Mouse (Mus musculus): Measurements from ENCODE around the gene Axl. TPM values are rescaled to one million over a fixed set of nuclear protein-coding genes. Genes with fewer than 3 reads are reported as not detected.

Axl gene
- polyA plus RNA-seq, 1 experiment: 232 TPM

GRCm38 (mm10) chr7:25707581-25708292 lies 80.8 kb downstream of the Axl start:
- Histone ChIP-seq H3K27ac (ENCODE audit: insufficient read depth, low read length) (no peak overlapping the region), H3K4me1 (ENCODE audit: control insufficient read depth, insufficient read depth, low read length) (peaks cover 22% of the 10 kb centered on the region), H3K4me3 (ENCODE audit: insufficient read depth, low read length) (no peak overlapping the region)
- TF ChIP-seq POLR2A (IDR thresholded peaks at IDR 0.05; ENCODE audit: low read depth, low read length) (no peak), CTCF (IDR thresholded peaks at IDR 0.05; ENCODE audit: borderline replicate concordance, insufficient read depth, low read length) (no peak)

Other genes with a start within 250 kb of the Axl start
- not detected in 2 replicates for gene Ceacam2, start 248.8 kb downstream of the Axl start, polyA plus RNA-seq (2011; ENCODE audit: insufficient read length, low read depth, missing spikeins)
- gene Erich4, start 172.8 kb downstream of the Axl start, polyA plus RNA-seq (2011; ENCODE audit: insufficient read length, low read depth, missing spikeins): not detected in 2 replicates
- 8.2 and 16.7 TPM in 2 replicates for gene Dmac2, start 169.3 kb downstream of the Axl start, polyA plus RNA-seq (2011; ENCODE audit: insufficient read length, low read depth, missing spikeins)
- gene B3gnt8, start 162.1 kb downstream of the Axl start, polyA plus RNA-seq (2011; ENCODE audit: insufficient read length, low read depth, missing spikeins): 0.68 and 0.83 TPM in 2 replicates
- 15.5 and 16.4 TPM in 2 replicates for gene Bckdha, start 129.7 kb downstream of the Axl start, polyA plus RNA-seq (2011; ENCODE audit: insufficient read length, low read depth, missing spikeins)
- 21.6 and 25.3 TPM in 2 replicates for gene Exosc5, start 129.5 kb downstream of the Axl start, polyA plus RNA-seq (2011; ENCODE audit: insufficient read length, low read depth, missing spikeins)
- 0.73 TPM in 1 of 2 replicates, not detected in the other for gene Tmem91, start 113.5 kb downstream of the Axl start, polyA plus RNA-seq (2011; ENCODE audit: insufficient read length, low read depth, missing spikeins)
- 7.8 and 13.1 TPM in 2 replicates for gene B9d2, start 107.9 kb downstream of the Axl start, polyA plus RNA-seq (2011; ENCODE audit: insufficient read length, low read depth, missing spikeins)
- gene Tgfb1, start 101.7 kb downstream of the Axl start, polyA plus RNA-seq (2011; ENCODE audit: insufficient read length, low read depth, missing spikeins): 48.0 and 60.5 TPM in 2 replicates
- 31.5 and 32.0 TPM in 2 replicates for gene Ccdc97, start 69.6 kb downstream of the Axl start, polyA plus RNA-seq (2011; ENCODE audit: insufficient read length, low read depth, missing spikeins)
- 125 and 155 TPM in 2 replicates for gene Hnrnpul1, start 33.9 kb downstream of the Axl start, polyA plus RNA-seq (2011; ENCODE audit: insufficient read length, low read depth, missing spikeins)
- 0.23 TPM in 1 of 2 replicates, not detected in the other for gene Cyp2s1, start 28.2 kb upstream of the Axl start, polyA plus RNA-seq (2011; ENCODE audit: insufficient read length, low read depth, missing spikeins)
- gene Cyp2b10, start 108.9 kb upstream of the Axl start, polyA plus RNA-seq (2011; ENCODE audit: insufficient read length, low read depth, missing spikeins): not detected in 2 replicates

Data from embryonic fibroblast, embryonic 13.5 days (primary cell).